Mouse (Mus musculus) CH12.LX (cell line): Measurements from ENCODE around the gene Gm13199. TPM values are rescaled to one million over a fixed set of nuclear protein-coding genes. Genes with fewer than 3 reads are reported as not detected.

Experiments used
- DNase-seq: peaks from one replicate; pipeline ENCODE4 v3.0.0-alpha.2; 2013; ENCODE audit errors: extremely low read depth
- H3K27ac ChIP-seq: 2 replicates; pipeline ENCODE4 v1.5.1; 2012; ENCODE audit warnings: low read depth, mild to moderate bottlenecking, control low read depth, moderate library complexity; ENCODE audit not compliant: insufficient read depth
- H3K27me3 ChIP-seq: replicated peaks from 2 replicates; pipeline ENCODE3; 2012; ENCODE audit warnings: inconsistent platforms
- H3K36me3 ChIP-seq, 2 experiments: replicated peaks in 1 of 2; 2 replicates each; pipeline versions ENCODE3 to v1.6.1; 2012; ENCODE audit warnings: inconsistent platforms in 1 of 2, low read length in 1 of 2, mild to moderate bottlenecking in 1 of 2, mixed read lengths in 1 of 2, moderate library complexity in 1 of 2; ENCODE audit not compliant: control insufficient read depth in 1 of 2, insufficient read depth in 1 of 2
- H3K4me1 ChIP-seq, 2 experiments: 2 replicates each; pipeline ENCODE4 v1.6.1; 2012; ENCODE audit warnings: inconsistent platforms in 1 of 2, moderate library complexity in 1 of 2; ENCODE audit not compliant: insufficient read depth in 2 of 2, control insufficient read depth in 1 of 2
- H3K4me2 ChIP-seq: 2 replicates; pipeline ENCODE4 v1.6.1; 2012; ENCODE audit warnings: low read depth, mild to moderate bottlenecking, control low read depth; ENCODE audit not compliant: poor library complexity, insufficient read depth, severe bottlenecking
- H3K4me3 ChIP-seq, 3 experiments: fragments of 150-350 bp in 1 of 3; sonication (generic) in 1 of 3; replicated peaks in 1 of 3; 2 replicates each; pipeline versions ENCODE3 to v1.5.1; 2011 to 2012; ENCODE audit warnings: low read depth in 2 of 3, low read length in 2 of 3, mild to moderate bottlenecking in 2 of 3, moderate library complexity in 2 of 3, control low read depth in 1 of 3, improper control_type of control experiment in 1 of 3, inconsistent platforms in 1 of 3, mixed read lengths in 1 of 3; ENCODE audit not compliant: poor library complexity in 1 of 3
- H3K79me2 ChIP-seq: replicated peaks from 2 replicates; pipeline ENCODE4 v1.6.1; 2012; ENCODE audit warnings: mild to moderate bottlenecking, moderate library complexity; ENCODE audit not compliant: control insufficient read depth, poor library complexity, insufficient read depth, severe bottlenecking; ENCODE audit errors: extremely low read depth
- H3K9ac ChIP-seq: 2 replicates; pipeline ENCODE4 v1.6.1; 2012; ENCODE audit warnings: low read depth, mild to moderate bottlenecking, control low read depth, moderate library complexity; ENCODE audit not compliant: insufficient read depth
- H3K9me3 ChIP-seq: replicated peaks from 2 replicates; pipeline ENCODE3; 2012; ENCODE audit warnings: low read length, inconsistent platforms, mixed read lengths
- BHLHE40 ChIP-seq: IDR thresholded peaks from 2 replicates; pipeline ENCODE4 v1.6.1; 2011; ENCODE audit warnings: mild to moderate bottlenecking, low read depth, low read length, improper control_type of control experiment
- CHD1 ChIP-seq: IDR thresholded peaks from 2 replicates; pipeline ENCODE4 v1.6.1; 2012; ENCODE audit warnings: low read depth, low read length, improper control_type of control experiment, inconsistent platforms
- CHD2 ChIP-seq: IDR thresholded peaks from 2 replicates; pipeline ENCODE4 v1.6.1; 2011; ENCODE audit warnings: low read length, improper control_type of control experiment
- CTCF ChIP-seq, 2 experiments: IDR thresholded peaks in 1 of 2; conservative IDR thresholded peaks in 1 of 2; 2 replicates each; pipeline ENCODE4 v1.5.1; 2011 to 2012; ENCODE audit warnings: low read depth in 2 of 2, low read length in 2 of 2, improper control_type of control experiment in 1 of 2, inconsistent platforms in 1 of 2, mild to moderate bottlenecking in 1 of 2, moderate library complexity in 1 of 2
- E2F4 ChIP-seq: IDR thresholded peaks from 2 replicates; pipeline ENCODE4 v1.6.1; 2011; ENCODE audit warnings: low read depth, low read length, improper control_type of control experiment; ENCODE audit not compliant: insufficient replicate concordance
- ELF1 ChIP-seq: IDR thresholded peaks from 2 replicates; pipeline ENCODE4 v1.6.1; 2014; ENCODE audit warnings: low read depth, mild to moderate bottlenecking, inconsistent platforms, low read length, improper control_type of control experiment
- HCFC1 ChIP-seq: IDR thresholded peaks from 2 replicates; pipeline ENCODE4 v1.6.1; 2012; ENCODE audit warnings: low read depth, mild to moderate bottlenecking, inconsistent platforms, low read length, improper control_type of control experiment
- IRF4 ChIP-seq: IDR thresholded peaks from 2 replicates; pipeline ENCODE4 v1.6.1; 2014; ENCODE audit warnings: low read depth, mild to moderate bottlenecking, inconsistent platforms, low read length, improper control_type of control experiment
- JUND ChIP-seq: conservative IDR thresholded peaks from 2 replicates; pipeline ENCODE4 v1.6.1; 2011; ENCODE audit warnings: low read depth, low read length, improper control_type of control experiment
- MAFK ChIP-seq: IDR thresholded peaks from 2 replicates; pipeline ENCODE4 v1.6.1; 2011; ENCODE audit warnings: low read length, improper control_type of control experiment; ENCODE audit not compliant: insufficient replicate concordance
- MAX ChIP-seq: IDR thresholded peaks from 2 replicates; pipeline ENCODE4 v1.6.1; 2011; ENCODE audit warnings: low read length, improper control_type of control experiment
- MAZ ChIP-seq: IDR thresholded peaks from 2 replicates; pipeline ENCODE4 v1.6.1; 2012; ENCODE audit warnings: low read depth, mild to moderate bottlenecking, inconsistent platforms, low read length, improper control_type of control experiment, moderate library complexity
- NELFE ChIP-seq: IDR thresholded peaks from 2 replicates; pipeline ENCODE4 v1.6.1; 2011; ENCODE audit warnings: low read depth, low read length, improper control_type of control experiment
- NRF1 ChIP-seq: IDR thresholded peaks from 2 replicates; pipeline ENCODE4 v1.6.1; 2014; ENCODE audit warnings: low read depth, mild to moderate bottlenecking, inconsistent platforms, low read length, improper control_type of control experiment, moderate library complexity
- POLR2AphosphoS2 ChIP-seq: IDR thresholded peaks from 2 replicates; pipeline ENCODE4 v1.6.1; 2011; ENCODE audit warnings: low read depth, low read length, improper control_type of control experiment
- RAD21 ChIP-seq: IDR thresholded peaks from 2 replicates; pipeline ENCODE4 v1.6.1; 2011; ENCODE audit warnings: low read depth, mild to moderate bottlenecking, low read length, improper control_type of control experiment, moderate library complexity
- RCOR1 ChIP-seq: conservative IDR thresholded peaks from 2 replicates; pipeline ENCODE4 v1.6.1; 2012; ENCODE audit warnings: low read depth, mild to moderate bottlenecking, inconsistent platforms, low read length, improper control_type of control experiment
- SIN3A ChIP-seq: IDR thresholded peaks from 2 replicates; pipeline ENCODE4 v1.6.1; 2012; ENCODE audit warnings: low read length, improper control_type of control experiment, inconsistent platforms
- SMC3 ChIP-seq: IDR thresholded peaks from 2 replicates; pipeline ENCODE4 v1.6.1; 2011; ENCODE audit warnings: low read depth, low read length, improper control_type of control experiment
- UBTF ChIP-seq: IDR thresholded peaks from 2 replicates; pipeline ENCODE4 v1.6.1; 2012; ENCODE audit warnings: low read depth, mild to moderate bottlenecking, inconsistent platforms, low read length, improper control_type of control experiment, moderate library complexity
- USF1 ChIP-seq: IDR thresholded peaks from 2 replicates; pipeline ENCODE4 v1.6.1; 2014; ENCODE audit warnings: low read depth, mild to moderate bottlenecking, inconsistent platforms, low read length, improper control_type of control experiment
- USF2 ChIP-seq: conservative IDR thresholded peaks from 2 replicates; pipeline ENCODE4 v1.6.1; 2011; ENCODE audit warnings: low read depth, low read length, improper control_type of control experiment
- ZC3H11A ChIP-seq: IDR thresholded peaks from 2 replicates; pipeline ENCODE4 v1.6.1; 2012; ENCODE audit warnings: low read depth, mild to moderate bottlenecking, inconsistent platforms, low read length, improper control_type of control experiment
- ZMIZ1 ChIP-seq: IDR thresholded peaks from 2 replicates; pipeline ENCODE4 v1.6.1; 2012; ENCODE audit warnings: low read depth, mild to moderate bottlenecking, inconsistent platforms, low read length, improper control_type of control experiment
- ZNF384 ChIP-seq: IDR thresholded peaks from 2 replicates; pipeline ENCODE4 v1.6.1; 2012; ENCODE audit warnings: low read depth, low read length, improper control_type of control experiment, inconsistent platforms
- dilution Hi-C: fragments of 300-500 bp; cut with MboI; formaldehyde crosslinking; loops from 2 replicates; pipeline ENCODE4 v1.14.3; 2020; ENCODE audit warnings: low sequenced_read_pairs; ENCODE audit not compliant: extremely low pct_unique_long_range_greater_than_20kb, extremely low pct_ligation_motif_present
- in situ Hi-C: fragments of 300-500 bp; cut with MboI; formaldehyde crosslinking; loops from 3 replicates; pipeline ENCODE4 v1.14.3; 2019; ENCODE audit warnings: low sequenced_read_pairs, low pct_ligation_motif_present, low pct_unique_long_range_greater_than_20kb, mixed read lengths
- polyA plus RNA-seq: library from polyadenylated mRNA; unstranded; fragments of >175 nt; gene quantifications from 2 replicates; pipeline ENCODE4 v1.2.1, GENCODE M21; 2012; ENCODE audit warnings: low read depth; ENCODE audit not compliant: insufficient read length
- total RNA-seq, 2 experiments: library from RNA; depleted of rRNA; stranded (reverse); fragments of 300-350 nt in 1 of 2; fragments of >200 nt in 1 of 2; gene quantifications; 2 replicates each; pipeline ENCODE4 v1.2.3; 2012 to 2014

Gene Gm13199
- total and polyA plus RNA-seq, 3 experiments = 0.47 to 2.7 (median 1.1) TPM

DNA sequence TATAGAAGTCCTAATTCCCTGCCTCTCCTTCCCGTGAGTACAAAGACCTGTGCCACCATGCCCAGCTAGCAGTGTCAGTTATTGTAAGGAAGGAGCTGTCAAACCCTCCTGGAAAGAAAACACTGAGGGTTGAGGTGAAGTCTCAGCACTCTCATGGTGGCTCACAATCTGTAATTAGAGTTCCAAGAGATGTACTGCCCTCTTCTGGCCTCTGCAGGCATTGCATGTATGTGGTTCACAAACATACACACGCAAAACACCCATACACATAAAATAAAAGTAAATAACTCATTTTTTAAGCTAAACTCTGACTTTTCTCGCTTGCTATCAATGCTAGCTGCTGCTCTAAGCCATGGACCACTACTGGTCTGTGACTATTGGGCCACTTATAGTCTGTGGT, 43.9 kb upstream of the Gm13199 start:
- Histone ChIP-seq H3K4me2 (no peak overlapping the region), H3K9ac (no peak overlapping the region), H3K79me2 (no peaks in the 10 kb centered on the region), H3K27ac (no peak overlapping the region), H3K4me1 (peaks cover 4% of the 10 kb centered on the region in 2 experiments; a peak in 1 of 4 replicates), H3K27me3 (no peaks in the 10 kb centered on the region), H3K4me3 (no peak overlapping the region)
- in situ Hi-C loops = no loop called here
- DNase-seq = peak; percentile 66
- TF ChIP-seq RAD21 (peak; percentile 57), UBTF (no peak), CTCF (conservative IDR thresholded peaks at IDR 0.05 in 1 of 2, IDR thresholded peaks at IDR 0.05 in 1 of 2; ENCODE audit: low read depth in 2 of 2, low read length in 2 of 2) (peak; percentile 71 to 82), JUND (no peak; the same call in 1 of the 2 replicates), SMC3 (peak; percentile 66)
- TF ChIP-seq, all 38 proteins: peak for 3
- dilution Hi-C loops = no loop called here
- Histone ChIP-seq H3K36me3 (no peaks in the 10 kb centered on the region), H3K9me3 (no peaks in the 10 kb centered on the region)

DNA sequence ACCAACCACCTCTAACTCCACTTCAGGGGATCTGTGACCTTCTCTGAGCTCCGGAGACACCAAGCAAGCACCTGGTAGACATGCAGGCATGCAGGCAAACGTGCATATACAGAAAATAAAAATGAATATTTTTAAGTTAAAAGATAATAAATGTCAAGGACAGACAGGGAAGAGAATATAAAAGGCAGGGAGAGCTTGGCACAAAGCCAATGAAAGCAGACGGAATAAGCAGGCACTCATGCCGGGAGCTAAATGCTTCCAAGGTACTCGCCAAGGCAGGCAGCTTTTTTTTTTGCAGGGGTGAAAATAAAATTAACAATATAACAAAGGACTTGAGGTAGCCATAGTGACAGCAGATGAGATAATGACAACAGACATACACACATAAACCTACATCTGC, 43.4 kb upstream of the Gm13199 start:
- DNase-seq = no peak
- no peaks in the 10 kb centered on the region for H3K4me1 ChIP-seq
- no peak overlapping the region for H3K4me3 ChIP-seq
- H3K4me2 ChIP-seq = no peak overlapping the region
- TF ChIP-seq ZNF384 (no peak), E2F4 (no peak), NRF1 (no peak), MAFK (no peak), ELF1 (no peak), MAZ (no peak), USF1 (no peak)
- TF ChIP-seq, all 38 proteins: peak for 0
- in situ Hi-C loops = no loop called here
- H3K9me3 ChIP-seq = no peaks in the 10 kb centered on the region
- H3K9ac ChIP-seq = no peak overlapping the region
- dilution Hi-C loops = no loop called here
- no peaks in the 10 kb centered on the region for H3K36me3 ChIP-seq
- no peak overlapping the region for H3K27ac ChIP-seq
- H3K27me3 ChIP-seq = no peaks in the 10 kb centered on the region
- no peaks in the 10 kb centered on the region for H3K79me2 ChIP-seq

DNA sequence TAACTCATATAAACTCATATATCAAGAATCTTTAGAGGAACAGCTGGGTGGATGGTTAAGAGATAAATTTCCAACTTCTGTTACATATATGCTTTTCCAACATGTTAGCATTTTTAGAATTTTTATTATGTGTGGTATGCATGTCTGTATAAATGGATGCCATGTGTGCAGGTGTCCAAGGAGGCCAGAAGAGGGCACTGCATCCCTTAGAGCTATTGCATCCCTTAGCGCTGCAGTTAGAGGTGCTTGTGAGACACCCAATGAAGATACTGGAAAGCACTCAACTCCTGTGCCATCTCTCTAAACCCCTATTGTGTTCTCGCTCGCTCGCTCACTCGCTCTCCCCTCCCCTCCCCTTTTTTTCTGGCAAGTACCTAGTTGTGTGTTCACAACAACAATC, 37.4 kb upstream of the Gm13199 start:
- no peak overlapping the region for H3K9ac ChIP-seq
- no peak overlapping the region for H3K4me2 ChIP-seq
- H3K79me2 ChIP-seq = no peaks in the 10 kb centered on the region
- no peak overlapping the region for H3K27ac ChIP-seq
- dilution Hi-C loops (no loop called here), in situ Hi-C loops (no loop called here)
- no peaks in the 10 kb centered on the region for H3K36me3 ChIP-seq
- DNase-seq = peak; percentile 72
- no peaks in the 10 kb centered on the region for H3K9me3 ChIP-seq
- H3K27me3 ChIP-seq = no peaks in the 10 kb centered on the region
- H3K4me1 ChIP-seq = no peaks in the 10 kb centered on the region
- H3K4me3 ChIP-seq = no peak overlapping the region
- TF ChIP-seq RAD21 = peak; percentile 85
- TF ChIP-seq MAFK = peak; percentile 25; the same call in 1 of the 2 replicates
- TF ChIP-seq ZMIZ1 = no peak
- peak; percentile 76 to 85 for TF ChIP-seq CTCF (conservative IDR thresholded peaks at IDR 0.05 in 1 of 2, IDR thresholded peaks at IDR 0.05 in 1 of 2; ENCODE audit: low read depth in 2 of 2, low read length in 2 of 2)
- no peak for TF ChIP-seq USF1
- TF ChIP-seq NELFE = peak; percentile 21; the same call in 1 of the 2 replicates
- TF ChIP-seq SIN3A = peak; percentile 39; the same call in 1 of the 2 replicates
- TF ChIP-seq HCFC1 = no peak
- TF ChIP-seq IRF4 = 0 out of 2 replicates have a peak, but pooled peaks have one; percentile 24
- no peak for TF ChIP-seq USF2
- TF ChIP-seq MAX = peak; percentile 39; the same call in 1 of the 2 replicates
- TF ChIP-seq ELF1 = no peak
- TF ChIP-seq UBTF = no peak
- TF ChIP-seq CHD2 = no peak
- no peak for TF ChIP-seq E2F4
- TF ChIP-seq RCOR1 = no peak
- peak; percentile 85 for TF ChIP-seq SMC3
- peak; percentile 57; the same call in 1 of the 2 replicates for TF ChIP-seq JUND
- no peak for TF ChIP-seq BHLHE40
- no peak for TF ChIP-seq CHD1
- peak; percentile 51 for TF ChIP-seq ZC3H11A
- no peak for TF ChIP-seq POLR2AphosphoS2
